ENCODE assay signal across 22 mouse cellular contexts in the genomic region with DNA sequence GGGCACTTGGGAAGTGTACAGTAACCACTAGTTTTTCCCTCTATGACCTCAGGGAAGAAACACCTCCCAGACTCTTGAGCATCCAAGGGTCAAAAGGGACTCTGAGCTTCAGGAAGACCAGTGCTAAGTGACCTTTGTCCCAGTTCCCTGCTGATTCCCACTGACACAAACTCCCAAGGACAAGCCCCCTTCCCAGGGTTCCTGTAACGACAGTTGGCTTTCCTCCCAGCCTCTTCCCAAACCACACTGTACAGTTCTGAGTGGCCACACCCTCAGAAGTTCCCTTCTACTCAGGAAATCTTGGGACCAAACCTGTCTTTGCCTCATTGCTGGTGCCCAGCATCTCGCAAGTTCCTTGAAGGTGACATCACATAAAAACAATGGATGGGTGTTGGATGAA. TPM values are rescaled to one million over a fixed set of nuclear protein-coding genes. Genes with fewer than 3 reads are reported as not detected.
"Had no signal": no experiment of that assay in that cellular context is flagged by ENCODE, and none has a peak within 500 bp of the region (broad histone marks: within the 10 kb centered on the region; RNA-seq: fewer than 3 reads in every experiment).

No protein-coding gene starts in this region.

- ATAC-seq: inflammation-experienced regulatory T-cells, adult 6 months; intestine, postnatal 0 days had no signal

- H3K4me2 ChIP-seq: limb, embryonic 13.5 days; neural tube, embryonic 15.5 days had no signal

- H3K4me3 ChIP-seq: limb, embryonic 13.5 days; midbrain, embryonic 10.5 days; myocyte; neural tube, embryonic 15.5 days had no signal

- DNase-seq: layer of hippocampus, postnatal 36 days; lung, adult 2 months; midbrain, embryonic 14.5 days; right cerebral cortex, adult 18-20 months; right cerebral cortex, postnatal 25 days; thymus, adult 2 months; thymus, postnatal 25 days had no signal

- H3K9ac ChIP-seq: limb, embryonic 13.5 days; liver, embryonic 14.5 days; neural tube, embryonic 15.5 days had no signal

- H3K36me3 ChIP-seq: neural tube, embryonic 15.5 days had no signal

- H3K9me3 ChIP-seq: limb, embryonic 13.5 days; midbrain, embryonic 10.5 days; neural tube, embryonic 15.5 days had no signal

- H3K27ac ChIP-seq: limb, embryonic 13.5 days; liver, embryonic 14.5 days; midbrain, embryonic 10.5 days; neural tube, embryonic 15.5 days had no signal

- H3K27me3 ChIP-seq: limb, embryonic 13.5 days; neural tube, embryonic 15.5 days had no signal

RNA-seq across cellular contexts. Expression of gene Fignl2, which starts 5.6 kb away (rescaled TPM):
- polyA plus RNA-seq: inflammation-experienced regulatory T-cells, adult 6 months had no signal

RNA-seq across cellular contexts. Expression of gene Gm47841, which starts 25.5 kb away (rescaled TPM):
- total RNA-seq: layer of hippocampus, postnatal 36 days; left cerebral cortex, adult 8-10 months; left cerebral cortex, postnatal 36 days; liver, adult 2 months; megakaryocyte, adult 5-6 weeks had no signal
- polyA plus RNA-seq: inflammation-experienced regulatory T-cells, adult 6 months; intestine, postnatal 0 days; limb, embryonic 13.5 days; liver, adult 2 months; liver, embryonic 14.5 days; midbrain, embryonic 10.5 days; midbrain, embryonic 14.5 days; myocyte; neural tube, embryonic 11.5 days; small intestine, adult 2 months; thymus, adult 2 months had no signal

RNA-seq across cellular contexts. Expression of gene Ankrd33, which starts 42.8 kb away (rescaled TPM):
- total RNA-seq: layer of hippocampus, postnatal 36 days; liver, adult 2 months; megakaryocyte, adult 5-6 weeks had no signal
- polyA plus RNA-seq: inflammation-experienced regulatory T-cells, adult 6 months; intestine, postnatal 0 days; limb, embryonic 13.5 days; liver, adult 2 months; liver, embryonic 14.5 days; midbrain, embryonic 10.5 days; midbrain, embryonic 14.5 days; myocyte; neural tube, embryonic 11.5 days; neural tube, embryonic 15.5 days; small intestine, adult 2 months; testis, adult 2 months; thymus, adult 2 months; urinary bladder, adult 2 months had no signal
